13 mouse cellular contexts compared by ENCODE assay signal in the genomic region with DNA sequence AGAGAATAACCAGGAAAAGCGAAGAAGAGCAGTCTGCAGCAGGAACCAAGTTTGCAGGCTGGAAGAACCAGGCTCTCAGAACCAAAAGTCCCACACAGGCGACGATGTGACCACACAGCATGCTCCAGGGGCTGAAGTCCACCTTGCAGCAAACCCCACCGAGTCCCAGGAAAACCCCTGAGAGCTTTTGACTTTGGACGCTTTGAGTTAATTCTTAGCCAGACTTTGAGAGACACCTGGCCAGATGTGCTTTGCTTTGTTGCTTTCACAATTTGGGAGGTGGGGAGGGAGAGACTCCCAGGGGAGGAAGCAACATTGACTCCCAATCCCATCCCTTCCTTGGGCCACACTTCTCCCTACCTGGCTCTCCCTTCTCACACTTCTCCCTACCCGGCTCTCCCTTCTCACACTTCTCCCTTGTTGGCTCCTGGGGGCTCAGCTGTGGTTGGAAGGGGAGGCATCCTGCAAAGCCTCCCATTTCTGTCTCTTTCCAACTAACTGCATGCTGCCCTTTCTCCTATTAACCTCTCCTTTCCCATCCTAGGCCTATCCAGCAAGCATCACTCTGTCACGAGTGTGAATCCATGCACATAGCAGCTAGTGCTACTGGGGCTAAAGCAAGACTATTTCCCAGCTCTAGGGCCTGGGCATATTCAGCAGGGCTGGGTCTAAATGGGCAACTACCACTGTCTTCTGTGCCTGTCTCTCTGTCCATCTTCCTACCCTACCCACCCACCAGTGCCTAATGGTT. TPM values are rescaled to one million over a fixed set of nuclear protein-coding genes. Genes with fewer than 3 reads are reported as not detected.
DNase-seq lines count a peak whose midpoint lies in the region; ATAC-seq and TF ChIP-seq lines count a peak whose summit lies in the region.
"Had no signal": no experiment of that assay in that cellular context is flagged by ENCODE, and none has a peak within 500 bp of the region (broad histone marks: within the 10 kb centered on the region; RNA-seq: fewer than 3 reads in every experiment).

No protein-coding gene starts in this region.

- no peaks in the 10 kb centered on the region for H3K27me3 ChIP-seq in intestine, embryonic 14.5 days (replicated peaks; ENCODE audit: control insufficient read depth, insufficient read depth, low read length)
- no peaks in the 10 kb centered on the region for H3K27me3 ChIP-seq in kidney, adult 2 months (replicated peaks; ENCODE audit: control insufficient read depth, insufficient read depth, low read length)
- no peaks in the 10 kb centered on the region for H3K27me3 ChIP-seq in stomach, embryonic 14.5 days (ENCODE audit: control insufficient read depth, insufficient read depth, low read length)

- no peak for DNase-seq in intestine, embryonic 14.5 days (ENCODE audit: low spot score)
- peak; percentile 93 for DNase-seq in kidney, adult 2 months
- DNase-seq in kidney, postnatal 4 days, result peak; percentile 34 to 64
- DNase-seq in cerebellum, adult 11 months, result no peak
- no peak for DNase-seq in right cerebral cortex, postnatal 14 days
- DNase-seq: cerebellum, postnatal 36 days; thymus, postnatal 25 days had no signal

- TF ChIP-seq CTCF in kidney, adult 2 months (conservative IDR thresholded peaks at IDR 0.05; ENCODE audit: insufficient read depth, insufficient read length, low read depth, low read length), result no peak

- 63% methylated on average over 7 of the region's 7 CpGs for WGBS in intestine, embryonic 14.5 days
- WGBS in kidney, adult 2 months, result 44% methylated on average over 7 of the region's 7 CpGs
- 61% methylated on average over 7 of the region's 7 CpGs for whole genome bisulfite sequencing in stomach, embryonic 14.5 days

- H3K9me3 ChIP-seq in intestine, embryonic 14.5 days (ENCODE audit: control insufficient read depth, low read length), result no peaks in the 10 kb centered on the region
- no peaks in the 10 kb centered on the region for H3K9me3 ChIP-seq in stomach, embryonic 14.5 days (ENCODE audit: control insufficient read depth, low read depth, low read length)
- H3K9me3 ChIP-seq: forebrain, embryonic 13.5 days had no signal

- peaks cover 17% of the 10 kb centered on the region for H3K4me1 ChIP-seq in intestine, embryonic 14.5 days (replicated peaks; ENCODE audit: control insufficient read depth, insufficient read depth, low read length)
- peaks cover 52% of the 10 kb centered on the region for H3K4me1 ChIP-seq in kidney, adult 2 months (ENCODE audit: control insufficient read depth, insufficient read depth, low read length)
- peaks cover 12% of the 10 kb centered on the region for H3K4me1 ChIP-seq in stomach, embryonic 14.5 days (ENCODE audit: control insufficient read depth, insufficient read depth, low read length)

- no peaks in the 10 kb centered on the region for H3K36me3 ChIP-seq in intestine, embryonic 14.5 days (ENCODE audit: control insufficient read depth, insufficient read depth, low read length)
- no peaks in the 10 kb centered on the region; the same call in 1 of the 2 replicates for H3K36me3 ChIP-seq in kidney, adult 2 months (ENCODE audit: control insufficient read depth, insufficient read depth, low read length)
- H3K36me3 ChIP-seq in stomach, embryonic 14.5 days (ENCODE audit: control insufficient read depth, insufficient read depth, low read length), result no peaks in the 10 kb centered on the region

- no peak overlapping the region for H3K4me2 ChIP-seq in intestine, embryonic 14.5 days (ENCODE audit: low read length)
- no peak overlapping the region for H3K4me2 ChIP-seq in stomach, embryonic 14.5 days (replicated peaks; ENCODE audit: low read depth, low read length)
- H3K4me2 ChIP-seq: forebrain, embryonic 13.5 days had no signal

- peak overlapping the region; percentile 54; the same call in 1 of the 2 replicates for H3K27ac ChIP-seq in intestine, embryonic 14.5 days (ENCODE audit: low read depth)
- peak overlapping the region; percentile 92 for H3K27ac ChIP-seq in kidney, adult 2 months (ENCODE audit: insufficient read depth, low read depth, low read length)
- peak overlapping the region; percentile 49; the same call in 1 of the 2 replicates for H3K27ac ChIP-seq in stomach, embryonic 14.5 days (ENCODE audit: low read length)
- H3K27ac ChIP-seq: forebrain, embryonic 13.5 days; hindbrain, postnatal 0 days; macrophage had no signal

- no peak overlapping the region for H3K9ac ChIP-seq in intestine, embryonic 14.5 days (ENCODE audit: low read length)
- no peak overlapping the region for H3K9ac ChIP-seq in stomach, embryonic 14.5 days (replicated peaks; ENCODE audit: low read depth, low read length)
- H3K9ac ChIP-seq: forebrain, embryonic 13.5 days had no signal

- no peak for ATAC-seq in intestine, embryonic 14.5 days (replicated peaks; ENCODE audit: low FRiP score, low TSS enrichment, low read depth)
- no peak for ATAC-seq in stomach, embryonic 14.5 days (ENCODE audit: insufficient number of reproducible peaks, insufficient read depth, low FRiP score, low read depth)
- ATAC-seq in megakaryocyte, adult 5-6 weeks (ENCODE audit: poor library complexity, severe bottlenecking), result no peak
- ATAC-seq: CD4-positive, CD25-positive, alpha-beta regulatory T cell, adult 4 months; forebrain, embryonic 13.5 days; hindbrain, postnatal 0 days had no signal

- no peak for TF ChIP-seq POLR2A in kidney, adult 2 months (IDR thresholded peaks at IDR 0.05; ENCODE audit: low read depth, low read length)

- H3K4me3 ChIP-seq in intestine, embryonic 14.5 days (ENCODE audit: low read depth, low read length), result no peak overlapping the region
- no peak overlapping the region for H3K4me3 ChIP-seq in kidney, adult 2 months (ENCODE audit: insufficient read depth, low read depth, low read length)
- no peak overlapping the region for H3K4me3 ChIP-seq in stomach, embryonic 14.5 days (ENCODE audit: low read depth, low read length)
- H3K4me3 ChIP-seq: forebrain, embryonic 13.5 days had no signal

RNA-seq across cellular contexts. Expression of gene C130074G19Rik, which starts 10.8 kb away (rescaled TPM):
- polyA plus RNA-seq in intestine, embryonic 14.5 days (2014; fragmentation: Nextera tagmentation; extraction: Ambion mirVana), result 2.1 and 2.4 TPM in 2 replicates
- 83.3 and 113 TPM in 2 replicates for polyA plus RNA-seq in kidney, adult 2 months (2012; rRNA removed)
- 1.9 and 2.1 TPM in 2 replicates for polyA plus RNA-seq in stomach, embryonic 14.5 days (2014; fragmentation: Nextera tagmentation; extraction: Ambion mirVana)
- not detected in 2 replicates for total RNA-seq in megakaryocyte, adult 5-6 weeks (2015)
- not detected in 2 replicates for total RNA-seq in megakaryocyte, adult 5-6 weeks (2017)
- polyA plus RNA-seq: CD4-positive, CD25-positive, alpha-beta regulatory T cell, adult 4 months; macrophage had no signal

RNA-seq across cellular contexts. Expression of gene Marc2, which starts 26.0 kb away (rescaled TPM):
- 262 and 279 TPM in 2 replicates for polyA plus RNA-seq in intestine, embryonic 14.5 days (2014; fragmentation: Nextera tagmentation; extraction: Ambion mirVana)
- polyA plus RNA-seq in kidney, adult 2 months (2012; rRNA removed), result 257 and 403 TPM in 2 replicates
- polyA plus RNA-seq in stomach, embryonic 14.5 days (2014; fragmentation: Nextera tagmentation; extraction: Ambion mirVana), result 174 and 197 TPM in 2 replicates
- 141 and 187 TPM in 2 replicates for total RNA-seq in megakaryocyte, adult 5-6 weeks (2015)
- 52.3 and 73.3 TPM in 2 replicates for total RNA-seq in megakaryocyte, adult 5-6 weeks (2017)

Comparison
In these comparisons a context has a peak if more than half of its experiments do, and no peak if none do; other contexts are left out.
1. DNase-seq: peak in kidney, adult 2 months (single experiment) and kidney, postnatal 4 days (2 of 2); none in intestine, embryonic 14.5 days (single experiment), cerebellum, adult 11 months (single experiment) and right cerebral cortex, postnatal 14 days (single experiment).
2. RNA of gene C130074G19Rik, which starts 10.8 kb away (polyA plus RNA-seq): 83.3 to 113 TPM in kidney, adult 2 months; 2.1 to 2.4 TPM in intestine, embryonic 14.5 days and 1.9 to 2.1 TPM in stomach, embryonic 14.5 days; every median in the first group is over 10 times any median in the second.
3. Peak in every context shown above with its lines, with median percentiles within 50 percentile points of each other: H3K27ac ChIP-seq.